Mouse (Mus musculus) left cerebral cortex, adult 18-20 months (tissue): ENCODE measurements at regions not wholly inside any gene's neighbourhood (a gene's known extent, or its start where the extent isn't known, plus 50 kb on each side); places are given as distances from the start of the nearest gene placed in this dataset.
"Not testable (repeated sequence)": the region's sequence is repeated elsewhere in the genome, so short reads cannot be mapped to it uniquely, and the experiment has no call there.

Experiments used
- DNase-seq, 2 experiments: peaks; one replicate each; pipeline ENCODE4 v3.0.0; 2021 to 2022; ENCODE audit warnings: low spot score in 2 of 2, mixed read lengths in 1 of 2

- DNase-seq, result no peak
Observed at GRCm38 (mm10) chr1:65509003-65509402, 227.1 kb downstream of the Pth2r start.

GRCm38 (mm10) chr1:65535674-65536073 is 253.8 kb downstream of the Pth2r start:
- DNase-seq, result no peak

DNA sequence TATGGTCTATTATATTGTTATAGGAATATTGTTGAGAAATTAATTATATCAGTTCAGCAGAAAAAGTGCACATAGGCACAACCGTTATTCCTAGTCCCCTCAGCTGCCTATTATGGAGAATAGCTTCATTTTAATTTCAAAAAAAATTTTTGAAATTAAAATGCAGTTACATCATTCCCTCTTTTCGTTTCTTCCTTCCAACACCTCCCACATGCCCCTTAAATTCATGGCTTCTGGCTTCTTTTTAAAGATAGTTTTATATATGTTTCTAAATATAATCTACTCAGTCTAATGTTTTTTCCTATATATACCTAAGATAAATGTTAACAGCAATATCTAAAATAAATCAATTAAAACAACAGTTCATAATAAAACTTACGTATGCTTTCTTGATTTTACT is 256.7 kb downstream of the Pth2r start:
- DNase-seq, result no peak

GRCm38 (mm10) chr1:65544219-65544864 is 262.5 kb downstream of the Pth2r start:
- DNase-seq, result no peak

DNA sequence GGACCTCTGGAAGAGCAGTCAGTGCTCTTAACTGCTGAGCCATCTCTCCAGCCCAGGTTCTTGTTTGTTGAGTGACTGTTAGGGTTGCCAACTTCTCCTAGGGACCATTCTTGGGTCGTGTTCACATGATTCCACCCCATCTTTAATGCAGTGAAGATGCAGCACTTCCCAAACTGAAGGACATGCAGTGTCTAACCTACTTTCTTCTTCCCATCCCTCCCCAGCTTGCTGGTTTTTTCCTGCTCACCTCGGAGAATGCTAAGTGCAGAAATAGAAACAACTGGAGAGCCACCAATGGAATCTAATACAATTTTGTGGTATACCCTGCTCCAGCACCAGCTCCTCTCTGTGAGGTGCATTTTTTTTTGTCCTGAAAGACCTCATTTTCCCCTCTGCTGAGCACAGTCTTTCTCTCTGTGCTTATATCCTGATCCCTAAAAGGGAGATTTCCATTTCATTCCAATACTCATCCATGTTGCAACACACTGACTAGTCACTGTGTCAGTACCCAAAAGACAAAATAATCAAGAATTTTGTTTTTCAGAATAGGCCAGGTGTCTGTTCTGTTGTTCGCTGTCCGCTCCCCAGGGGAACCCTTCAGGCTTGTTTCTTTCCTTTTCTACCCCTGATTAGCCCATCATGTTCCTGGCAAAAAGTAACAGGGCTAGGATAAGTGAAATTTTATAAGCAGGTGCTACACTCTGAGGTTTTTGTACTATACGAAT is 263.6 kb downstream of the Pth2r start:
- no peak for DNase-seq

DNA sequence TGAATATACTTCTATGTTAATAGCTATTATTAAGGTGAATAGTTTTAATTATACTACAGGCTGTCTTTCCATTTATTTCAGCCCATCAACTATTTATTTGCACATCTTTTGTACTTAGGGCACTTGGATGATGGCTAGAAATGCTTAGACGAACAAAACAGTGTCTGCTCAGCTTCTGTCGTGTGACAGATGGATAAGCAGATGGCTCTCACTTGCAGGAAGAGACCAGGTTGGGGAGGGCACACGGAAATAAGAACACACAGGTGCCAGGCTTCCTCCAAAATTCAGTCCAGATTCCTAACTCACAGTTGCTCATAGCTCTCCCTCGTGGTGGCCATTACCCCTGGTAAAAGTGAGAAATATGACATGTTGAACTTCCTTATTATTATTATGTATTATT is 267.0 kb downstream of the Pth2r start:
- peak; percentile 18 to 28 for DNase-seq

DNA sequence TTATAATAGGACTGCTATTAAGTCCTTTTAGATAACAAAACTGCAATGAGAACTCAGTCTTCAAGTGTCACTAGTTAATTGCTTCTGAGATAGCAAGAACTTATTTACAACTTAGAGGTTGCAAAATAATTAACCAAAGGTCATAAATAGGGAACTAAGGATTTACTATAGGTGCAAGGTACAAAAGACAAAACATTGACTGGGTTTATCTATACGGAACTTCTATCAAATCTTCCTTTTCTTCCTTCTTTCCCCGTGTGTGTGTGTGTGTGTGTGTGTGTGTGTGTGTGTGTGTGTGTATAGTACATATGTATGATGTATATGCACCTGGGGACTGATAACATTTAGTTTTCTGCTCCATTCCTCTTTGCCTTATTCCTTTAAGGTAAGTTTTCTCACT is 305.5 kb downstream of the Pth2r start:
- no peak for DNase-seq

DNA sequence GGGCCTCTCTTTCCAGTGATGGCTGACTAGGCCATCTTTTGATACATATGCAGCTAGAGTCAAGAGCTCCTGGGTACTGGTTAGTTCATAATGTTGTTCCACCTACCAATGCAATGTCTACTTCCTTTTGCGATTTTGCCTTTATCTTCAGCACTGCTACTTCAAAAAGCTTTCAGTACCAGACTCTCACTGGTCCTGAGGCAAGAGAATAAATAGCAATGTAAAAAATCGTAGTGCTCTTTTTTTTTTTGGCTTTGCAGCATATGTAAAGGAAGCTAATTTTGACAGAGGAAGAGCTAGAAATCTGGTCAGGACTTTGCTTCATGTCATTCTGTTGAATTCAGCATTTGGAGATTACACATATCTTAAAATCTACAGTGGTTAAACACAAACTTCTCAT is 291.0 kb upstream of the Crygf start:
- DNase-seq, result no peak

DNA sequence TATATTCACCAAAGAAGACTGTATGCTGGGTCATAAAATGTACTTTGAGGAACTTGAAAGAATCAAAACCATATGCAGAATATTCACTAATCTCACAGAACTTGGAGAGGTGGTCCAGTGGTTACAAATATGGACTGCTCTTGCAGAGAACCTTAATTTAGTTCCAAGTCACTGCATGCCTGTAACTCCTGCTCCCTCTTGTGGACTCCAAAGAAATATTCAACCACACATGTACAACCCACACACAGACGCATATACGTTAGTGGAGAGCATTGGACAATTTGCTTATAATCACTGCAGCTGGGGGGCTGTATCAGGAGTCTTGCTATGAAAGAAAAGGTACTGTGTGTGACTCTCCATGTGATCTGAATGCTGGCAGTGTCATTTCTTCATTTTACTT is 271.9 kb upstream of the Crygf start:
- DNase-seq, result no peak

- DNase-seq, result no peak
Observed at GRCm38 (mm10) chr1:65681960-65682359, 244.4 kb upstream of the Crygf start.

- DNase-seq, result no peak
Observed at GRCm38 (mm10) chr1:65687322-65687721, 239.0 kb upstream of the Crygf start.

- peak in 1 of 2 experiments; percentile 9 for DNase-seq
Observed at GRCm38 (mm10) chr1:65730262-65730661, 196.1 kb upstream of the Crygf start.

GRCm38 (mm10) chr1:65757951-65758350 is 168.4 kb upstream of the Crygf start:
- no peak for DNase-seq

- no peak for DNase-seq
Observed at GRCm38 (mm10) chr1:65761141-65761540, 165.2 kb upstream of the Crygf start.

GRCm38 (mm10) chr1:65800244-65800643 is 126.1 kb upstream of the Crygf start:
- no peak for DNase-seq

DNA sequence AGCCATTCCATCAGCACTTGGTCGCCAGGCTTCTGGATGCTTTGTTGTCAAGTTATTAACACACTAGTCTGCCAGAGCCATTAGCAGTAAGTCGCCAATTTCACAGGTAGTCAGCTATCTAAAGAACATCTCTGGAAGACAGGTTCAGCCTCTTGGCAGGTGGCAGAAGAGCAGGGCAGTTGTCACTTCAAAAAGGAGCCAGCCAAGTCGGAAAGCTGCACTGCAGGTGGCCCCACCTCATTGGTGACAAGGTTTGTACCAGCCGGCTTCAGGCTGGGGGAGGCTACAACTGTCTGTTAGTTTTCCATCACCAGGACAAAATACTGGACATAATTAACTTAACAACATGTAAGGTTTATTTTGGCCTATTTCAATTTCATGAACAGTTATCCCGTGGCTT is 105.5 kb upstream of the Crygf start:
- no peak for DNase-seq

DNA sequence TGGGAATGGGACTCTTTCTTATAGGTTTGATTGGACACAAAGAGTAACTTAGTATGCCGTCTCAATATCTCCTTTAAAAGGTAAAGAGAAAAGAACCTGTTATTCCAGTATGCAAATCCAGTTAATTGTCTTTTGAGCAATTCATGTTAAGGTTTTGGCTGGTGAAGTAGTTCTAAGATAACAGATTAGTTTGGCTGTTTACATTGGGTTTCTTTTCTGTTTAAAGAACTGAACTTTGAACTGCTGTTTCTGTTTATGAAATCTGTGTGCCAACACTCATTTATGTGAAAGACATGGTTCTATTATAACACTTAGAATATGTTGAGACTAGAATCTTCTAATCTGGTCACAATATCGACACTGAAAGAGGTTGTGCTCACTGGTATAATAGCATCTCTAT is 85.2 kb upstream of the Crygf start:
- DNase-seq, result no peak

- no peak for DNase-seq
Observed at GRCm38 (mm10) chr1:65847005-65847404, 79.3 kb upstream of the Crygf start.

- DNase-seq, result not testable (repeated sequence)
Observed at GRCm38 (mm10) chr1:65873691-65874090, 52.6 kb upstream of the Crygf start.
